9 mouse cellular contexts compared by ENCODE assay signal in the genomic region with DNA sequence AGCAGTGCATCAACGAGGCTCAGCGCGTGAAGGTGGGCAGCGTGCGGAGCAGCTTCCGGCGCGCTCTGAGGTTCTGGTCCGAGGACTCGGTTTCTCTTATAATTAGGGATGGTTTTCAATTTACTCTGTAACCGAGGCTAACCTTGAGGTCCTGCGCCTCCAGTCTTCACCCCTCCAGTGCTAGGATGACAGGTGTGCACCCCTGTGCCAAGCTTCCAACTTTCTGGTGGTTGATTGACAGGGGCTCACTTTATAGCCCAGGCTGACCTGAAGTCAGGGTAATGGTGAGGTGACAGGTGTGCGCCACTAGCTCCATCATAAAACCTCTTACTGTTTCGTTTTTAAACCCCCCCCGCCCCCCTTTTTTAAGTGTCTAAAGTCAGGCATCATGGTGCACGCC. TPM values are rescaled to one million over a fixed set of nuclear protein-coding genes. Genes with fewer than 3 reads are reported as not detected.
DNase-seq lines count a peak whose midpoint lies in the region; ATAC-seq and TF ChIP-seq lines count a peak whose summit lies in the region.
"Had no signal": no experiment of that assay in that cellular context is flagged by ENCODE, and none has a peak within 500 bp of the region (broad histone marks: within the 10 kb centered on the region; RNA-seq: fewer than 3 reads in every experiment).

No protein-coding gene starts in this region.

- peak overlapping the region; percentile 82 for H3K4me2 ChIP-seq in heart, embryonic 13.5 days

- ATAC-seq in heart, embryonic 13.5 days (ENCODE audit: extremely low read depth, insufficient number of reproducible peaks, low FRiP score, low TSS enrichment), result no peak
- 0 out of 2 replicates have a peak, but pooled peaks have one; percentile 8 for ATAC-seq in megakaryocyte, adult 5-6 weeks (ENCODE audit: poor library complexity, severe bottlenecking)
- no peak for ATAC-seq in megakaryocyte-erythroid progenitor cell, adult 5-6 weeks (replicated peaks; ENCODE audit: low FRiP score, low TSS enrichment, poor library complexity, severe bottlenecking)

- H3K9me3 ChIP-seq in heart, embryonic 13.5 days, result no peaks in the 10 kb centered on the region
- no peaks in the 10 kb centered on the region for H3K9me3 ChIP-seq in ES-E14 (ENCODE audit: control insufficient read depth, insufficient read depth, low read depth, low read length)
- no peaks in the 10 kb centered on the region for H3K9me3 ChIP-seq in hindbrain, embryonic 10.5 days

- H3K36me3 ChIP-seq in heart, embryonic 13.5 days, result peaks cover 61% of the 10 kb centered on the region
- H3K36me3 ChIP-seq in ES-E14 (ENCODE audit: control insufficient read depth, insufficient read depth, low read length, poor library complexity, severe bottlenecking), result peaks cover 29% of the 10 kb centered on the region; the same call in 1 of the 2 replicates
- H3K36me3 ChIP-seq in hindbrain, embryonic 10.5 days, result peaks cover 64% of the 10 kb centered on the region

- H3K9ac ChIP-seq in heart, embryonic 13.5 days, result peak overlapping the region; percentile 93
- peak overlapping the region; percentile 84 for H3K9ac ChIP-seq in ES-E14 (ENCODE audit: insufficient read depth, low read depth, low read length, poor library complexity, severe bottlenecking)

- intact Hi-C loops in heart, postnatal 36 days (cut with DNase I), result no loop called here

- peaks cover 26% of the 10 kb centered on the region for H3K4me1 ChIP-seq in heart, embryonic 13.5 days
- no peaks in the 10 kb centered on the region for H3K4me1 ChIP-seq in ES-E14 (ENCODE audit: control insufficient read depth in 2 of 2, insufficient read depth in 2 of 2, low read length in 2 of 2, poor library complexity in 1 of 2)
- H3K4me1 ChIP-seq in hindbrain, embryonic 10.5 days (replicated peaks), result peaks cover 28% of the 10 kb centered on the region

- peak overlapping the region; percentile 68 for H3K27ac ChIP-seq in heart, embryonic 13.5 days (replicated peaks)
- H3K27ac ChIP-seq in ES-E14 (ENCODE audit: insufficient read depth, low read depth, low read length, poor library complexity, severe bottlenecking), result no peak overlapping the region
- H3K27ac ChIP-seq in hindbrain, embryonic 10.5 days, result peak overlapping the region; percentile 90

- no peaks in the 10 kb centered on the region for H3K27me3 ChIP-seq in heart, embryonic 13.5 days (replicated peaks)
- no peaks in the 10 kb centered on the region for H3K27me3 ChIP-seq in hindbrain, embryonic 10.5 days (ENCODE audit: insufficient read depth, poor library complexity, severe bottlenecking)

- DNase-seq in heart, postnatal 36 days, result no peak
- DNase-seq in ES-E14 (ENCODE audit: low read depth, low spot score) (no peak), adipocyte (ENCODE audit: low spot score) (no peak)
- DNase-seq in hindbrain, embryonic 10.5 days (ENCODE audit: low spot score), result no peak
- no peak for DNase-seq in embryo, embryonic 11 days

- peak overlapping the region; percentile 90 for H3K4me3 ChIP-seq in heart, embryonic 13.5 days
- H3K4me3 ChIP-seq in ES-E14 (ENCODE audit: insufficient read depth in 1 of 2, low read depth in 1 of 2, low read length in 2 of 2, poor library complexity in 1 of 2, severe bottlenecking in 1 of 2), result peak overlapping the region; percentile 86 to 97
- H3K4me3 ChIP-seq in hindbrain, embryonic 10.5 days, result peak overlapping the region; percentile 88

- in situ Hi-C loops in ES-E14 (cut with MboI; ENCODE audit: low sequenced_read_pairs in 2 of 2, unreplicated experiment in 2 of 2), result no loop called here

- WGBS in heart, embryonic 13.5 days, result 3% methylated on average over 16 of the region's 16 CpGs
- WGBS in hindbrain, embryonic 10.5 days, result 6% methylated on average over 16 of the region's 16 CpGs

TF ChIP-seq in ES-E14, 5 proteins besides CTCF, POLR2A, EP300 and RAD21:
- TF ChIP-seq ZNF384 (IDR thresholded peaks at IDR 0.05; ENCODE audit: low read depth, low read length) (no peak), CHD2 (IDR thresholded peaks at IDR 0.05; ENCODE audit: low read depth, low read length) (no peak), ZC3H11A (IDR thresholded peaks at IDR 0.05; ENCODE audit: borderline replicate concordance, low read depth, low read length) (no peak), HCFC1 (IDR thresholded peaks at IDR 0.05; ENCODE audit: borderline replicate concordance, insufficient read depth, low read length) (no peak)

RNA-seq across cellular contexts. Expression of gene Cope, which starts 0.6 kb away (rescaled TPM):
- 294 and 344 TPM in 2 replicates for polyA plus RNA-seq in heart, embryonic 13.5 days (2015; fragmentation: Nextera tagmentation; extraction: Ambion mirVana)
- total RNA-seq in heart, postnatal 36 days (2021), result 100 to 1,000 TPM; 157 TPM
- total RNA-seq in ES-E14 (2012; rRNA removed), result 101 and 112 TPM in 2 replicates
- polyA plus RNA-seq in hindbrain, embryonic 10.5 days (2016; fragmentation: Nextera tagmentation; extraction: Ambion mirVana), result 324 and 329 TPM in 2 replicates
- 163 and 178 TPM in 2 replicates for total RNA-seq in megakaryocyte, adult 5-6 weeks (2015)
- total RNA-seq in megakaryocyte, adult 5-6 weeks (2017), result 89.1 and 96.1 TPM in 2 replicates
- total RNA-seq in megakaryocyte-erythroid progenitor cell, adult 5-6 weeks (2014; fragmentation: Nextera tagmentation), result 127 and 153 TPM in 2 replicates
- 56.3 and 64.1 TPM in 2 replicates for total RNA-seq in megakaryocyte-erythroid progenitor cell, adult 5-6 weeks (2017)

RNA-seq across cellular contexts. Expression of gene Ddx49, which starts 0.6 kb away (rescaled TPM):
- 32.6 and 34.1 TPM in 2 replicates for polyA plus RNA-seq in heart, embryonic 13.5 days (2015; fragmentation: Nextera tagmentation; extraction: Ambion mirVana)
- 10 to 100 TPM; 25.8 to 34.5 TPM for total RNA-seq in heart, postnatal 36 days (2021)
- total RNA-seq in ES-E14 (2012; rRNA removed), result 71.0 and 73.3 TPM in 2 replicates
- 54.4 and 54.8 TPM in 2 replicates for polyA plus RNA-seq in hindbrain, embryonic 10.5 days (2016; fragmentation: Nextera tagmentation; extraction: Ambion mirVana)
- 17.9 and 19.9 TPM in 2 replicates for total RNA-seq in megakaryocyte, adult 5-6 weeks (2015)
- 53.6 and 81.7 TPM in 2 replicates for total RNA-seq in megakaryocyte, adult 5-6 weeks (2017)
- 50.3 and 54.2 TPM in 2 replicates for total RNA-seq in megakaryocyte-erythroid progenitor cell, adult 5-6 weeks (2014; fragmentation: Nextera tagmentation)
- 116 and 154 TPM in 2 replicates for total RNA-seq in megakaryocyte-erythroid progenitor cell, adult 5-6 weeks (2017)

RNA-seq across cellular contexts. Expression of gene Cers1, which starts 12.7 kb away (rescaled TPM):
- 1.9 and 2.6 TPM in 2 replicates for polyA plus RNA-seq in heart, embryonic 13.5 days (2015; fragmentation: Nextera tagmentation; extraction: Ambion mirVana)
- total RNA-seq in heart, postnatal 36 days (2021), result under 1 TPM; 0.33 to 0.64 TPM
- 1.9 and 4.7 TPM in 2 replicates for total RNA-seq in ES-E14 (2012; rRNA removed)
- 3.0 and 7.3 TPM in 2 replicates for polyA plus RNA-seq in hindbrain, embryonic 10.5 days (2016; fragmentation: Nextera tagmentation; extraction: Ambion mirVana)
- not detected in 2 replicates for total RNA-seq in megakaryocyte, adult 5-6 weeks (2015)
- not detected in 2 replicates for total RNA-seq in megakaryocyte, adult 5-6 weeks (2017)
- not detected in 2 replicates for total RNA-seq in megakaryocyte-erythroid progenitor cell, adult 5-6 weeks (2014; fragmentation: Nextera tagmentation)
- total RNA-seq in megakaryocyte-erythroid progenitor cell, adult 5-6 weeks (2017), result not detected in 2 replicates
- total RNA-seq: common myeloid progenitor, adult 5-6 weeks had no signal

RNA-seq across cellular contexts. Expression of gene Homer3, which starts 20.3 kb away (rescaled TPM):
- 34.1 and 37.2 TPM in 2 replicates for polyA plus RNA-seq in heart, embryonic 13.5 days (2015; fragmentation: Nextera tagmentation; extraction: Ambion mirVana)
- 10 to 100 TPM in 1 of 2 experiments, 1 to 10 TPM in 1; 8.5 to 10.5 TPM for total RNA-seq in heart, postnatal 36 days (2021)
- total RNA-seq in ES-E14 (2012; rRNA removed), result 34.4 and 39.0 TPM in 2 replicates
- polyA plus RNA-seq in hindbrain, embryonic 10.5 days (2016; fragmentation: Nextera tagmentation; extraction: Ambion mirVana), result 107 and 108 TPM in 2 replicates
- 1.6 and 3.5 TPM in 2 replicates for total RNA-seq in megakaryocyte, adult 5-6 weeks (2015)
- total RNA-seq in megakaryocyte, adult 5-6 weeks (2017), result 2.9 and 8.0 TPM in 2 replicates
- total RNA-seq in megakaryocyte-erythroid progenitor cell, adult 5-6 weeks (2014; fragmentation: Nextera tagmentation), result 5.5 and 9.6 TPM in 2 replicates
- total RNA-seq in megakaryocyte-erythroid progenitor cell, adult 5-6 weeks (2017), result 0.56 and 8.0 TPM in 2 replicates

RNA-seq across cellular contexts. Expression of gene Gdf1, which starts 26.7 kb away (rescaled TPM):
- 0.74 and 0.99 TPM in 2 replicates for polyA plus RNA-seq in heart, embryonic 13.5 days (2015; fragmentation: Nextera tagmentation; extraction: Ambion mirVana)
- total RNA-seq in heart, postnatal 36 days (2021), result not detected
- total RNA-seq in ES-E14 (2012; rRNA removed), result 7.5 and 24.5 TPM in 2 replicates
- 2.9 and 4.3 TPM in 2 replicates for polyA plus RNA-seq in hindbrain, embryonic 10.5 days (2016; fragmentation: Nextera tagmentation; extraction: Ambion mirVana)
- not detected in 2 replicates for total RNA-seq in megakaryocyte, adult 5-6 weeks (2015)
- not detected in 2 replicates for total RNA-seq in megakaryocyte, adult 5-6 weeks (2017)
- total RNA-seq in megakaryocyte-erythroid progenitor cell, adult 5-6 weeks (2014; fragmentation: Nextera tagmentation), result not detected in 2 replicates
- total RNA-seq in megakaryocyte-erythroid progenitor cell, adult 5-6 weeks (2017), result not detected in 2 replicates
- total RNA-seq: common myeloid progenitor, adult 5-6 weeks had no signal
